Mouse (Mus musculus) urinary bladder, adult 2 months (tissue): ENCODE measurements around the gene Brd3os. TPM values are rescaled to one million over a fixed set of nuclear protein-coding genes. Genes with fewer than 3 reads are reported as not detected.

Experiments
- DNase-seq: peaks from one replicate; pipeline ENCODE4 v3.0.0; 2022; ENCODE audit warnings: low spot score
- polyA plus RNA-seq: library from polyadenylated mRNA; depleted of rRNA; stranded (reverse); fragments of >200 nt; gene quantifications from 2 replicates; pipeline ENCODE4 v1.2.3, GENCODE M21; 2012

Brd3os gene
- polyA plus RNA-seq, 1 experiment, result 10.2 TPM

DNA sequence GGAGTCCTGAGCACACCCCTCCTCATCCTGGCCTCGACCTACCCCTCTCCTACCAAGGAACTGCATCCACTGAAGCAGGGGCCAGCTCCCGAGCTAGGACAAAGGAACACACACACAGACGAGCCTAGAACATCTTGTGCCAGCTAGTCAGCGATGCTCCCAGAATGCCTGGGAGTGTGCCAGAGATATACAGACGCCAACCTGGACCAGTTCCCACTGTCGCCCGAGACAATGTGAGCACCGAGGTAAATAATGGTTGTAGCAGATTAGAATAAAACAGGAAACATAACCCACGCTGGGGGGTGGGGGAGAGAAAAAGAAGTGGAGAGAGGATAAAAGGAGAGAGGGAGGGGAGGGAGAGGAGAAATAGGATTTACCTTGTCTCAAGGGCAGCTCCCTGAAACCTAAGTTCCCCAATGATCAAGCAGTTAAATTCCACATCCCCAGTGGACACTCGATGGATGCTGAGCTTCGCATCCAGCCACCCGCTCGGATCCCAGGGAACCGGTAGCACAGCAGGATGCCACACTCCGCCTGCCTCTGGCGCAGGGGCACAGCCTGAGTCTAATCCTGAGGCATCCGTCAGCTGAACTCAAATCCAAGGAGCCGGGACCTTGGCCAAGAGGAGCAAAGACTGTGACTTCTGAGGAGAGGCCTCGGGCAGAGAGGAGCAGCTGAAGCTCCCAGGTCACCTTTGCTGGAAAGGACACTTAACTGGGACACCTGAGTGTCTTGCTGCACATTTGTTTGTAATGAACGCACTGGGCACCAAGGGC is 20.6 kb upstream of the Brd3os start:
- DNase-seq, result no peak

GRCm38 (mm10) chr2:27423596-27423995 is 18.5 kb upstream of the Brd3os start:
- DNase-seq, result no peak

- DNase-seq, result no peak
These were observed 16.9 kb upstream of the Brd3os start for GRCm38 (mm10) chr2:27425161-27425611.

- DNase-seq, result peak; percentile 49
These were observed 16.2 kb upstream of the Brd3os start for GRCm38 (mm10) chr2:27425751-27426405.

- DNase-seq, result no peak
These were observed 15.7 kb upstream of the Brd3os start for GRCm38 (mm10) chr2:27426406-27426854.

GRCm38 (mm10) chr2:27426855-27427457 is 15.2 kb upstream of the Brd3os start, which contains the start of gene Vav2:
Vav2 (minus strand) TSS chr2:27427033.
- DNase-seq, result peak; percentile 82

DNA sequence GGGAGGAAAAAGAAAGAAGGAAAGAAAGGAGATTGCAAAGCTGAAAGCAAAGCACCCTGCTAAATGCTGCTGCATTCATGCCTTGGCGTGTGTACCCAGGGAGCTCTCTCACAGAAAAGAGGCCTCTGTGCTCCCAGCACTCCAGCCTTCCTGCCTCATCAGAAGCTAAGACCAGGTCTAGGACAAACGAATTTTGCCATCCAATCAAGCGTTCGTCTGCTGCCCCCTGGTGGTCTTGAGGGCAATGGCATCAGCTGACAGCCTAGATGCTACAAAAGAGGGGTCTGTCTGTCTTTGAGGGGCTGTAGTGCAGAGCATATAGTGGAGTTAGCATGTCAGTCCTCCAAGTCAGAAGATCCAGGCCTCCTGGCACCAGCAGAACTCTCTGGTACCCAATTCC is 14.1 kb upstream of the Brd3os start:
- DNase-seq, result peak; percentile 69

- DNase-seq, result no peak
These were observed 11.5 kb upstream of the Brd3os start for GRCm38 (mm10) chr2:27430621-27431020.

DNA sequence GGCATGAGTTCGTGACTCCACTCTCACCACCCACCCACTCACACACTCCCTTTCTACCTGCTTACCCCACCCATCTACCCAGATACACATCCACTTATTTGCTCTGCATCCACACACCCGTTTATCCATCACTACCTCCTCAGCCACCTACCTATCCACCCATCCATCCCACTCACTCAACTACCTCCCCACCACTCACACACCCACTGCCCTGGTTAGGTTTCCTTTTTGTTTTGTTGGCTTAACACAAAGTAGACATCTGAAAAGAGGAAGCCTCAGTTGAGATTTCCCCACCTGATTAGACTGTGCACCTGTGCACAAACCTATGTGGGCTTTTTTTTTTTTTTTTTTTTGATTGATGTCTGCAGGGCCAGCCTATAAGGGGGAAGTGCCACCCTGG is 9.5 kb upstream of the Brd3os start:
- DNase-seq, result no peak

GRCm38 (mm10) chr2:27437876-27438275 is 4.2 kb upstream of the Brd3os start:
- DNase-seq, result no peak

DNA sequence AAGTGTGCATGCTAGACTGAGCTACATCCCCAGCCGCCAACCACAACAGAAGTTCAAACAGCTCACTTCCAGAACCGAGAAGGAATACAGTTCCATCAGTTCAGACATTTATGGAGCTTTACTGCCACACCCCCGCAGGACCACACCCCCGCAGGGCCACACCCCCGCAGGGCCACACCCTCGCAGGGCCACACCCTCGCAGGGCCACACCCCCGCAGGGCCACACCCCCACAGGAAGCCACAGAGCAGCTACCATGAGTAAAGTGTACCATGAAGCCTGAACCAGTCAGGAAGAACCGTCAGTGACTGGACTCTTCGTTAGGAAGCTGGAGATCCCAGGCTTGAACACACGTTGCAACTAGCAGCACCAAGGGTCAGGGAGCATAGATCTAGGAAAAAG is 3.8 kb upstream of the Brd3os start:
- no peak for DNase-seq

DNA sequence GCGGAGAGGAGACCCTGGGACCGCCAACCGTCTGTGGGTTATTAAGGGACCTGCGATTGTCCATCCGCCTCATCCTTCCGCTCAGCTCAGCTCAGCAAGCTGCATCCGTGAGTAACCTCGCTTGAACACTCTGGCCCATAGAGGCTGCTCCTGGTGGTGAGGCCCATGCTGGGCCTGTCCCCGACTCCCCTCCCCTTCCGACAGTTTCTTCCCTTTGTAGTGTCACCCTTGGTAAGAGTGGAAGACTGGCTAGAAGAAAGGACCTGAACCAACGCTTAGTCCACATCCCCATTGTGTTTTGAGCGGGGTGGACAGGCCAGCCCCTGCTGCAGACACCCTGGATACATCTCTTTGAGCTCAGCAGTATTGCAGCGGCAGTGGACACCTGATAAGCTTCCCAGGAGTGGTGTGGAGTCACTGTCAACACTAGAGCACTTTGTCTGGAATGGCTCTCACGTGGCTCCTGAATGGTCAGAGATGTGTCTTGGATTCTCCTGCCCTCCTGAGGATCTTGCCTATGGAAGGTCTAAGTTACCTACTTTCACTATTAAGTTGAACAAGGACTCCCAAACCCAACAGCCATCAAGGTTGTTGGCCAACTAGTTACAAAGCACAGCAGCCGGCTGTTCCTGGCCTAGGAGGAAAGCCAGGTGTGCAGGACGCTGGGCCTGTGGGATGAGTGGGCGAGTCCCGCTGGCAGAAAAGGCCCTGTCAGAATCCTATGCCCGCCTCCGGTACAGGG is 755 bp downstream of the Brd3os start:
- DNase-seq, result no peak

DNA sequence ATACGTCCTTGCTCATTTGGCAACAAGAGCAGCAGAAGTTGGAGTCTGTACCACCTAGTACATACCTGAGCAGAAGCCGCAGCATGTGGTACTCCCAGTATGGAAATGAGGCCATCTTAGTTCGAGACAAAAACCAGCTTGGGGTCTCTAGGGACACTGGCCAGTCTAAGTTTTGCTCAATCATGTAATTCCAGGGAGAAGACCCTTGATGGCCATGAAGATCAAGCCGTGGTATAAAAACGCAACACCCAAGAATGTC is 1.3 kb downstream of the Brd3os start:
- no peak for DNase-seq

DNA sequence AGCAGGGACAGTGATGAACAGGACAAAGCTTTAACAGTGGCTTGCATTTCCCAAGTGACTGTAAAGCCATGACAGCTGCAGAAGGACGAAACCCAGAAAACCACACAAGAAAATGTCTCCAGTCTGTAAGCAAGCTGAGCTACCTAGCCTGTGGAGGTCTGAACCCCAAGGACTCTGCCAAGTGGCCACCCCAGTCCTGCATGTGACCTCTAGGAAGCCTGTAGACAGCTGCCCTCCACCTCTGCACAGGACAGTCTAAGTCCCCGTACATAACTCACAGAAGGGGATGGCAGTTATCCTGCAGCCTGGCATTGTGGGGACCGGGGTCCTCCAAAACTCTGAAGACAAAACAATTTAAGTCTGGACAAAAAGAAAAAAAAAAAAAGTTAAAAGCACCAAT is 3.8 kb downstream of the Brd3os start:
- no peak for DNase-seq

DNA sequence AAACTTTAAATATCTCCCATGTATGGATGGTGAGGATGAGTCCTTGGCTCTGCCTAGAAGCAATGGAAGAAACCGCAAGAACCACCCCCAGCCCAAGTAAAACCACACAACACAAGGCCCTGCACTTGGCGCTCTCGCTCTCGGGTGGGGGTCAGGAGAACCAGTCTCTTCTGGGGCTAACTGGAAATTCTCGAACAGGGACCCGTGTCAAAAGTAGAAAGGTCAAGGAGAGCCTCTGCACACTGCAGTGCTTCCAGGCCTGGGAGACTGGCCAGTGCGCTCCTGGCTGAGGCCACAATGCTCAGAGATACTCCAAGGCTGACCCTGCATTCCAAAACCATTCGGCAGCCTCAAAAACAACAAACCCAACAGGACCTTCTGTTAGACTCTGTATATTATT is 4.7 kb downstream of the Brd3os start:
- no peak for DNase-seq

GRCm38 (mm10) chr2:27447782-27448181 is 5.7 kb downstream of the Brd3os start:
- no peak for DNase-seq

GRCm38 (mm10) chr2:27450226-27450625 is 8.1 kb downstream of the Brd3os start:
- no peak for DNase-seq

GRCm38 (mm10) chr2:27459735-27460134 is 17.6 kb downstream of the Brd3os start:
- no peak for DNase-seq

DNA sequence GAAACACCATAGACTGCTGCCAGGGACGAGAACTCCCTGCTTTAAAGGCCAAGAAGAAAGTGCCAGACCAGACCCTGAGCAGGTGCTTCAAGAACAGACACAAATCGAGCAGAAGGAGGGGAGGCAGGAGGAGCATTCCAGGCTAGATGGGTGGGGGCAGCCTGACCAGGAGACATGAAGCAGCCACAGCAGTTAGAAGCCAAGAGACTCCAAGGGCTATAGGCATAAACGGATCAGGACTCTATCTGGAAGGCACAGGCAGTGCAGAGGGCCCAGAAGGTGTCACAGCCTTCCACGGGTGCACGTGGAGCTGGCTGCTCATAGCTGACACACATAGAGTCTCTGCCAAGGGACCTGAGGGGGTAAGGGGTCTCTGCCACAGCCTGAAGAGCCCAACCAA is 18.0 kb downstream of the Brd3os start:
- DNase-seq, result no peak

DNA sequence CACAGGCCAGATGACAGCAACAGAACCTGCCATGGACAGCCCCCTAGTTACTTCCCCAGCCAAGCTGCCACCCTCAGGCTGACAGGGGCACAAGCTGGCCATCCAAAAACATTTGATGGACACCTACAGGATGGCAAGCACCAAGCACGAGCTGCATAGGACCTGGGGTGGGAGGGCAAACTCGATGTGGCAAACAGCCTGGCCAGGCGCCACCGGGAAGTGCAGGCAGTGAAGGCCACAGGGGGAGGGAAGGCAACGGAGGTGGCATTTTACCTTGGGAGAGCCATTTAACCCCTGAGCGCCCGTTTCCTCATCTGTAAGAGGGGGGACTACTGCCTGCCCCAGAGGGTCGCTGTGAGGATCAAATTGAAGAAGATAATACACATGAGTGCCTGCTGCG is 18.5 kb downstream of the Brd3os start:
- DNase-seq, result no peak

- no peak for DNase-seq
These were observed 19.9 kb downstream of the Brd3os start for GRCm38 (mm10) chr2:27461881-27462660.

- no peak for DNase-seq
These were observed 20.8 kb downstream of the Brd3os start for GRCm38 (mm10) chr2:27462901-27463300.
